Mouse (Mus musculus): ENCODE results near the gene Pabpc4.
"Not testable (repeated sequence)": the region's sequence is repeated elsewhere in the genome, so short reads cannot be mapped to it uniquely, and the experiment has no call there.

The Pabpc4 gene

GRCm38 (mm10) chr4:123298980-123299670 lies 37.0 kb downstream of the Pabpc4 start:
- no peak for DNase-seq

- peak; percentile 46 for DNase-seq
Observed at GRCm38 (mm10) chr4:123305789-123306188, 43.6 kb downstream of the Pabpc4 start.

- no peak for DNase-seq
Observed at GRCm38 (mm10) chr4:123306999-123307398, 44.8 kb downstream of the Pabpc4 start.

- DNase-seq, result no peak
Observed at GRCm38 (mm10) chr4:123308292-123308691, 46.1 kb downstream of the Pabpc4 start.

- no peak for DNase-seq
Observed at GRCm38 (mm10) chr4:123311845-123312244, 49.7 kb downstream of the Pabpc4 start.

- DNase-seq, result no peak
Observed at GRCm38 (mm10) chr4:123313010-123313409, 50.9 kb downstream of the Pabpc4 start.

- DNase-seq, result no peak
Observed at GRCm38 (mm10) chr4:123314497-123314896, 52.3 kb downstream of the Pabpc4 start.

GRCm38 (mm10) chr4:123322910-123323309 lies 60.8 kb downstream of the Pabpc4 start:
- not testable (repeated sequence) for DNase-seq

GRCm38 (mm10) chr4:123323534-123323933 lies 61.4 kb downstream of the Pabpc4 start, which contains the start of gene Oxct2a:
Gene Oxct2a (minus strand): TSS chr4:123323634.
- DNase-seq, result no peak

GRCm38 (mm10) chr4:123326087-123326486 lies 63.9 kb downstream of the Pabpc4 start:
- no peak for DNase-seq

GRCm38 (mm10) chr4:123327630-123328029 lies 65.5 kb downstream of the Pabpc4 start:
- DNase-seq, result no peak

- no peak for DNase-seq
Observed at GRCm38 (mm10) chr4:123328946-123329345, 66.8 kb downstream of the Pabpc4 start.

GRCm38 (mm10) chr4:123331326-123331725 lies 69.2 kb downstream of the Pabpc4 start:
- DNase-seq, result no peak

- not testable (repeated sequence) for DNase-seq
Observed at GRCm38 (mm10) chr4:123331961-123332360, 69.8 kb downstream of the Pabpc4 start.

GRCm38 (mm10) chr4:123333151-123333550 lies 71.0 kb downstream of the Pabpc4 start:
- DNase-seq, result no peak

- no peak for DNase-seq
Observed at GRCm38 (mm10) chr4:123334177-123334576, 72.0 kb downstream of the Pabpc4 start.

GRCm38 (mm10) chr4:123335244-123335643 lies 73.1 kb downstream of the Pabpc4 start:
- not testable (repeated sequence) for DNase-seq

- no peak for DNase-seq
Observed at GRCm38 (mm10) chr4:123335796-123336585, 73.8 kb downstream of the Pabpc4 start.

- no peak for DNase-seq
Observed at GRCm38 (mm10) chr4:123337693-123338092, 75.5 kb downstream of the Pabpc4 start.

GRCm38 (mm10) chr4:123340232-123340631 lies 78.1 kb downstream of the Pabpc4 start:
- DNase-seq, result no peak

GRCm38 (mm10) chr4:123342091-123342641 lies 80.0 kb downstream of the Pabpc4 start:
- DNase-seq, result no peak

- DNase-seq, result peak; percentile 59
Observed at GRCm38 (mm10) chr4:123342642-123343470, 80.7 kb downstream of the Pabpc4 start, which contains the start of gene Bmp8a. Gene Bmp8a (minus strand): TSS chr4:123343252.

- no peak for DNase-seq
Observed at GRCm38 (mm10) chr4:123343471-123343789, 81.3 kb downstream of the Pabpc4 start.
